Mouse (Mus musculus): ENCODE measurements at regions not wholly inside any gene's neighbourhood (a gene's known extent, or its start where the extent isn't known, plus 50 kb on each side); places are given as distances from the start of the nearest gene placed in this dataset.

GRCm38 (mm10) chr3:21639576-21639975 is 436.9 kb upstream of the Tbl1xr1 start:
- TF ChIP-seq CTCF (IDR thresholded peaks at IDR 0.05; ENCODE audit: insufficient read depth, low read depth, low read length): no peak
- no peak for TF ChIP-seq POLR2A (IDR thresholded peaks at IDR 0.05; ENCODE audit: insufficient read depth, low read depth, low read length)
- 74% methylated on average over 5 of the region's 5 CpGs for WGBS
- no peaks in the 10 kb centered on the region for H3K4me1 ChIP-seq (ENCODE audit: control insufficient read depth, insufficient read depth, low read length)
- H3K4me3 ChIP-seq (ENCODE audit: insufficient read depth, low read depth, low read length): no peak overlapping the region
- H3K27ac ChIP-seq (ENCODE audit: insufficient read depth, low read depth, low read length): no peak overlapping the region

- TF ChIP-seq POLR2A (IDR thresholded peaks at IDR 0.05; ENCODE audit: insufficient read depth, low read depth, low read length) (no peak), CTCF (IDR thresholded peaks at IDR 0.05; ENCODE audit: insufficient read depth, low read depth, low read length) (no peak)
- no peak overlapping the region for H3K27ac ChIP-seq (ENCODE audit: insufficient read depth, low read depth, low read length)
- WGBS: 68% methylated on average over 2 of the region's 2 CpGs
- no peaks in the 10 kb centered on the region for H3K4me1 ChIP-seq (ENCODE audit: control insufficient read depth, insufficient read depth, low read length)
- H3K4me3 ChIP-seq (ENCODE audit: insufficient read depth, low read depth, low read length): no peak overlapping the region
Observed at GRCm38 (mm10) chr3:21644086-21644485, 432.4 kb upstream of the Tbl1xr1 start.

- Histone ChIP-seq H3K4me3 (ENCODE audit: insufficient read depth, low read depth, low read length) (no peak overlapping the region), H3K4me1 (ENCODE audit: control insufficient read depth, insufficient read depth, low read length) (no peaks in the 10 kb centered on the region), H3K27ac (ENCODE audit: insufficient read depth, low read depth, low read length) (no peak overlapping the region)
- 63% methylated on average over 1 of the region's 1 CpGs for WGBS
- TF ChIP-seq POLR2A (IDR thresholded peaks at IDR 0.05; ENCODE audit: insufficient read depth, low read depth, low read length) (no peak), CTCF (IDR thresholded peaks at IDR 0.05; ENCODE audit: insufficient read depth, low read depth, low read length) (no peak)
Observed at GRCm38 (mm10) chr3:21645268-21645667, 431.2 kb upstream of the Tbl1xr1 start.

GRCm38 (mm10) chr3:21649885-21650469 is 426.5 kb upstream of the Tbl1xr1 start:
- Histone ChIP-seq H3K4me3 (ENCODE audit: insufficient read depth, low read depth, low read length) (no peak overlapping the region), H3K4me1 (ENCODE audit: control insufficient read depth, insufficient read depth, low read length) (no peaks in the 10 kb centered on the region), H3K27ac (ENCODE audit: insufficient read depth, low read depth, low read length) (no peak overlapping the region)
- WGBS: 69% methylated on average over 8 of the region's 8 CpGs
- TF ChIP-seq POLR2A (IDR thresholded peaks at IDR 0.05; ENCODE audit: insufficient read depth, low read depth, low read length): no peak

GRCm38 (mm10) chr3:21655301-21655700 is 421.2 kb upstream of the Tbl1xr1 start:
- Histone ChIP-seq H3K27ac (ENCODE audit: insufficient read depth, low read depth, low read length) (no peak overlapping the region), H3K4me3 (ENCODE audit: insufficient read depth, low read depth, low read length) (no peak overlapping the region), H3K4me1 (ENCODE audit: control insufficient read depth, insufficient read depth, low read length) (no peaks in the 10 kb centered on the region)
- no peak for TF ChIP-seq CTCF (IDR thresholded peaks at IDR 0.05; ENCODE audit: insufficient read depth, low read depth, low read length)
- TF ChIP-seq POLR2A (IDR thresholded peaks at IDR 0.05; ENCODE audit: insufficient read depth, low read depth, low read length): no peak
- WGBS: 96% methylated on average over 2 of the region's 2 CpGs

GRCm38 (mm10) chr3:21667349-21668143 is 408.9 kb upstream of the Tbl1xr1 start:
- Histone ChIP-seq H3K4me3 (ENCODE audit: insufficient read depth, low read depth, low read length) (no peak overlapping the region), H3K4me1 (ENCODE audit: control insufficient read depth, insufficient read depth, low read length) (no peaks in the 10 kb centered on the region), H3K27ac (ENCODE audit: insufficient read depth, low read depth, low read length) (no peak overlapping the region)
- WGBS: 59% methylated on average over 5 of the region's 5 CpGs
- TF ChIP-seq POLR2A (IDR thresholded peaks at IDR 0.05; ENCODE audit: insufficient read depth, low read depth, low read length) (no peak), CTCF (IDR thresholded peaks at IDR 0.05; ENCODE audit: insufficient read depth, low read depth, low read length) (no peak)

- WGBS: 70% methylated on average over 2 of the region's 2 CpGs
- H3K27ac ChIP-seq (ENCODE audit: insufficient read depth, low read depth, low read length): no peak overlapping the region
- no peak overlapping the region for H3K4me3 ChIP-seq (ENCODE audit: insufficient read depth, low read depth, low read length)
- no peaks in the 10 kb centered on the region for H3K4me1 ChIP-seq (ENCODE audit: control insufficient read depth, insufficient read depth, low read length)
- TF ChIP-seq CTCF (IDR thresholded peaks at IDR 0.05; ENCODE audit: insufficient read depth, low read depth, low read length): no peak
- TF ChIP-seq POLR2A (IDR thresholded peaks at IDR 0.05; ENCODE audit: insufficient read depth, low read depth, low read length): no peak
Observed at GRCm38 (mm10) chr3:21671885-21672284, 404.6 kb upstream of the Tbl1xr1 start.

- Histone ChIP-seq H3K4me3 (ENCODE audit: insufficient read depth, low read depth, low read length) (no peak overlapping the region), H3K4me1 (ENCODE audit: control insufficient read depth, insufficient read depth, low read length) (no peaks in the 10 kb centered on the region), H3K27ac (ENCODE audit: insufficient read depth, low read depth, low read length) (no peak overlapping the region)
- no peak for TF ChIP-seq POLR2A (IDR thresholded peaks at IDR 0.05; ENCODE audit: insufficient read depth, low read depth, low read length)
- TF ChIP-seq CTCF (IDR thresholded peaks at IDR 0.05; ENCODE audit: insufficient read depth, low read depth, low read length): no peak
- WGBS: 52% methylated on average over 2 of the region's 2 CpGs
Observed at GRCm38 (mm10) chr3:21672492-21672891, 404.0 kb upstream of the Tbl1xr1 start.

- Histone ChIP-seq H3K4me1 (ENCODE audit: control insufficient read depth, insufficient read depth, low read length) (no peaks in the 10 kb centered on the region), H3K4me3 (ENCODE audit: insufficient read depth, low read depth, low read length) (no peak overlapping the region), H3K27ac (ENCODE audit: insufficient read depth, low read depth, low read length) (no peak overlapping the region)
- 93% methylated on average over 2 of the region's 2 CpGs for WGBS
- TF ChIP-seq CTCF (IDR thresholded peaks at IDR 0.05; ENCODE audit: insufficient read depth, low read depth, low read length) (no peak), POLR2A (IDR thresholded peaks at IDR 0.05; ENCODE audit: insufficient read depth, low read depth, low read length) (no peak)
Observed at GRCm38 (mm10) chr3:21673466-21673865, 403.0 kb upstream of the Tbl1xr1 start.
